Mouse (Mus musculus): Measurements from ENCODE around the gene Mcoln2. TPM values are rescaled to one million over a fixed set of nuclear protein-coding genes. Genes with fewer than 3 reads are reported as not detected.

Gene Mcoln2
- total RNA-seq, 2 experiments from 2014 or later, result 6.5 TPM; not detected in 1

DNA sequence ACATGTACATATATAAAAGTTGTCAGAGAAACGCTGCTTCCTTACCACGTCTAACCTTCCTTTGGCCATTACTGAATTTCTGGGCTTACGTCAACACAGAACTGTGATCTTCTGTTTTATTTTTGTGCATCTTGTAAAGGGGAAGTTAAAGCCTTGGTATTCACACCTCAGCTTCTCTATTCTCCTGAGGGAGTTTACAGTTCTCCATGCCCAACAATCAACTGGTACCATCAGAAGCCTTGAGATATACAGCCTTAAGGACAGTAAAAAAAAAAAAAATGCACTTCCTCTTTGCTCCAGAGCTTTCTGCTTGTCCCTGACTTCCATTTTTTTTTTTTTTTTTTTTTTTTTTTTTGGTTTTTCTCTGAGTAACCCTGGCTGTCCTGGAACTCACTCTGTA lies 66.9 kb downstream of the Mcoln2 start:
- ATAC-seq (replicated peaks; ENCODE audit: low FRiP score, poor library complexity, severe bottlenecking), result no peak

DNA sequence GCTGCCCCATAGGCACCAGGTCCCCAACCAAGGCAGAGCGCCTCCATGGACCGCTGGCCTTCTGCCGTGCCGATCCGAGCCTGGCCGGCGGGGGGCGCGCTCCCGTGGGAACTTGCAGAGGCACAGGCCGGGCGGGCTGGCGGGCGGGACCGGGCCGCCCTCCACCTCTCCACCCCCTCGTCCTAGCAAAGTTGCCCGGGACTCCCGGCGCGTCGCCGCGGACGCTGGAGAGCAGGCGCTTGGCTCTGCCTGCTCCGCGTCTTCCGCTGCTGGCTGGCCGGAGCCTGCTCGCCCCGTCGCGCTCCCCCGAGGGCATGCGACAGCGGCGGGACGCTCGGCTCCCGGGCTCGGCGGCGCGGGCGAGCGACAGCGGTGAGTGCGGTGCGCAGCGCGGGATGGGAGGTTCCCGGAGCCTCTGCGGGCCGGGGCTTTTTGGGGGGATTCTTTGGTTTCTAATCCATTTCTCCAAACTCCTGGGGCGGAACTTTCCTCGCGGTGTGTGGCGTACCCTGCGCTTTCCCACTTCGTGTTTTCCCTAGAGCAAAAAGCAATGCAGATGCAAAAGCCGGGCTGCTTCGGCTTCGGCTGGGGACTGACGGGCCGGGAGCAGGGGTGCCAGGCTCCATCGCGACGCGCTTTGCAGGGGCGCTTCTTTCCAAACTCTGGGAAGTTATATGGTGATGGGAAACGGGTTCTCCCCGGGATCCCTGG lies 71.3 kb downstream of the Mcoln2 start, which contains the start of gene Lpar3:
Gene Lpar3 (plus strand): TSS at position 188 of the 711 bp plus-strand sequence.
- no peak for ATAC-seq (replicated peaks; ENCODE audit: low FRiP score, poor library complexity, severe bottlenecking)

DNA sequence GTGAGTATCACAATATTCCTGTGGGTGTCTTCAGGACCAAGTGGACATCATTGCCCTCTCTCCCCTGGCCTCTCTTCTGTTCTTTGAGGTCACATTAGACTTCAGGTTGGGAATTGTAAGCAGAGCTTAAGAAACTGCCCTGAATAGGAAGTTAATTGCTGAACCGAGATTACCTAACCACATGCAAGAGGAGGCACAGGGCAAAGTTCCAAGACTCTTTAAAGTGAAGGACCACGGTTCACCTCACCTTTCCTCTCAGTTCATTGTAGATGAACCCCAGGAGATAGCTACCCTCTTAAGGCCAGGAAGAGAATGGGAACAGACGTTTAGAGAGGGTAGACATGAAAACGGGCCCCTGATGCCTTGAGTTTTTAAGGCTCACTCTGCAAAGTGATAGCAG lies 74.6 kb downstream of the Mcoln2 start:
- no peak for ATAC-seq (replicated peaks; ENCODE audit: low FRiP score, poor library complexity, severe bottlenecking)

DNA sequence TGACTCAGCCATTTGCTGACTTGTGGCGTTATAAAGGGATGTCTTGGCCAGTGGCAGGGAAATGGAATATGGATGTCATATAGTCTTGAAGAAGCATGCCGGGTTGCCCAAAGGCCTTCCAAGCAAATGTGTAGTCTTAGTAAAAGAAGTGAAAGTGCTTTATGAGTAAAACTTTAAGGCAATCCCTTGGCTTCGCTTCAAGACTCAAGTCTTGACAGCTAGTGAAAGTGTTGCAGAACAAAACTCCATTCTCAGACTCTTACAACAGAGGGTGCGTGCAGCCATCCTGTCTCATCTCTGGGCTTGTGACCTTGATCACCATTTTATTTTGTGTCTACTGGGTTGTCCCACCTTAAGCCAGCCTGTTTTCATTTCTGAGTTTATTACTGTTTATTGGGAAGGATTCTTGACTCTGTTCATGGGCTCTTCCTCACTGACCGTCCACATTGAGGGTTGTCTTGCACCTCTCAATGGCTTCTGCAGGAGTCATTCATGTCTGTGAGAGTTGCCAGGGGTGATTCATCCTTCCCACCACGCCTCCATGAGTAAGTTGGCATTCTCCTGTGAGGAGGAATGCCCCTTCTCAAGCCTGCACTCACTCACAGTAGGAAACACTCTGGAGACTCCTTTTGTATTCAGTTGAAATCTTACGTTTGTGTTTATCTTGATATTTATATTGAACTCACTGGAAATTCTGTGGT lies 75.6 kb downstream of the Mcoln2 start:
- ATAC-seq (replicated peaks; ENCODE audit: low FRiP score, poor library complexity, severe bottlenecking), result no peak

DNA sequence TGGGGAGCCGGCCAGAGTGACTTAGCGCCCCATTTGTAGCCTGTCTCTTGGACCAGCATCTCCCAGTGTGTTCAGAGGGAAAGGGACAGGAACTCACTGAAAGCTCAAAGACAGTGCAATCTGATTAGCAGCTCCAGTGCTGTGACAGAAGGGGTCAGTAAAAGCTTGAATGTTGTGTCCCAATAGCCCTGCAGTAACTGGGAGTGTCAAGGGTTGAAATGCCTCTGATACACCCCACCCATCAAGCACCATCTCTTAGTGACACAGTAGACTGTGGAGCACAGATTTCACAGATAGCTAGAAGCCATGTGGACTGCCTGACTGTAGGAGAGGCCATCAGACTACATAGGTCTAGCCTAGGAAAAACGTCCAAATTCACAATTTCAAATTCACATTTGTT lies 77.8 kb downstream of the Mcoln2 start:
- ATAC-seq (replicated peaks; ENCODE audit: low FRiP score, poor library complexity, severe bottlenecking), result no peak

DNA sequence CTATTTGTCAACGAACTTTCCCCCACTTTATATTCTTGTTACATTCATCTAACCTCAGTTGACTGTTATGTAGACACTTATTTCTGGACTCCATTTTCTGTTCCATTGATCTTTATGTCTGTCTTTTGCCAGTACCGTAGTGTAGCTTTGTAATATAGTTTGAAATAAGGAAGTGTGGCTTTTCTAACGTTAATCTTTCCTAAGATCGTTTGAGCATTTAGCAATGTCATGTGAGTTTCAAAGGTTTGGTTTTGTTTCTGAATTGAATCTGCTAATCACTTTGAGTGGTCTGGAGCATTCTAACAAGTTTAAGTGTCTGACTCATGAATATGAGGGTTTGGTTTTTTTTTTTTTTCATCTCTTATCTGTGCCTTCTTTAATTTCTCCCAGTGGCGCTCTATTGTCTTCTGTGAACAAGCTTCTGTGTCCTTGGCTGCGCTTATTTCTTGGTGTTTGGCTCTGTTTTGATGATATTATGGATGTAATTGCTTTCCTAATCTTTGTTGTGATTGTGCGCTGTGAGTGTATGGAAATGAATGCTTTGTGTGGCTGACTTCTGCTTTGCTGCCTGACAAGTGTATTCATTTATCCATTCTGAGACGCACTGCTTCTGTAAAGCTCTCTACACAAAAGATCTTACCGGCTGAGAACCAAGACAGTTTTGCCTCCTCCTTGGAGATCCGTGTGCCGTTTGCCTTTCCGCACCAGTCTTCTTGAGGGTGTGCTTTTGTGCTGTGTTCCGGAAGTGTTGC lies 79.1 kb downstream of the Mcoln2 start:
- ATAC-seq (replicated peaks; ENCODE audit: low FRiP score, poor library complexity, severe bottlenecking), result no peak

DNA sequence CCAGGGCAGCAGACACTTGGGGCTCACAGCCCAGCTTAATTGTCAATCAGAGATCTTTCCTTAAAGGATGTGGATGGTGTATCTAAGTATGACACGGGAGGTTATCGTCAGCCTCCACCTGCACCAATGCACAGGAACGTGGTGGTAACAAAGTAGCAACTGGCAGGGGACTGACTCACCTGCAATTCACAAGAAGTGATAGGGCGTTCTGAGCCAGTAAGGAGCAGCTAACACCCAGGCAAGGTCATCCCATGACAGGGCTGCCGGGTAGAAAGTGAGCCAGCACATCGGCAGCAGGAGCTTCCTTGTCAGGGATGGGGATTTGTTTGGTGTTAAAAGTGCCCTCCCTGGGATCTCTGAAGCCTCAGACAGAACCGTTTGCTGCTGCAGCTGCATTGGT lies 83.1 kb downstream of the Mcoln2 start:
- no peak for ATAC-seq (replicated peaks; ENCODE audit: low FRiP score, poor library complexity, severe bottlenecking)

DNA sequence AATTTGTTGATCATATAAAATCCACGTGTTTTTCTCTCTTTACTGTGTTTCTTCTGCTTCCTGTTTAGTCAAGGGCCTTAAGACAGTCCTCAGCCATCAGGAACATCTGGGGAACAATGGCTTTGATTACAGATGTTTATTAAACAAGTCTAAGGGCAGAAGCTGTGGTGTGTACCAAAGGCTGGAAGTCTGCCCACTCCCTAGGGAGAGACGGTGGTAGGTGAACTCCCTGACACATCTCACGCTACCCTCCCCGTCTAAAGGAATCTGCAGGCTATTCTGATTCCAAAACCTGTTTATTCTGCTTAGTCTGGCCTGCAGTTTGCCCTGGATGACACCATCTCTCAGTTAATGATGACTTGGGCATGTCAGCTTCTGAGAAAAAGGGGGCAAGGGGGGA lies 84.1 kb downstream of the Mcoln2 start:
- ATAC-seq (replicated peaks; ENCODE audit: low FRiP score, poor library complexity, severe bottlenecking), result no peak

DNA sequence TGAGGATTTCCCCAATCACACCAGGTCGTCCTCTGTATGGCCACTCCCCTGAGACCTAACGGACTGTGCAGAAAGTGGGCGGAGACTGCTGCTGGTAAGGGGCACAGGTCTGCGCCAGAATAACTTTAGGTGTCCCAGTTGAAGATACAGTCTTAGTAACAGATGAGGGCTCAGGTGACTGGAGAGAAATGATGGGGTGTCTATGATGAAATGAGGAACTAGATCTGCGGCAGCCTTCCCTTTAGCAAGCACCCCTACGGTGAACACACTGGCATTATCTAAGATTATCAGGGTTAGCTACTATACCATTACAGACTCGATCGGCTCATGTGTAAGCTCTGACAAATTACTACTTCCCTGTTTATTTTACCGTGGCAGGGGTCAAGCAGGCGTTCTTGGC lies 84.9 kb downstream of the Mcoln2 start:
- ATAC-seq (replicated peaks; ENCODE audit: low FRiP score, poor library complexity, severe bottlenecking), result no peak

DNA sequence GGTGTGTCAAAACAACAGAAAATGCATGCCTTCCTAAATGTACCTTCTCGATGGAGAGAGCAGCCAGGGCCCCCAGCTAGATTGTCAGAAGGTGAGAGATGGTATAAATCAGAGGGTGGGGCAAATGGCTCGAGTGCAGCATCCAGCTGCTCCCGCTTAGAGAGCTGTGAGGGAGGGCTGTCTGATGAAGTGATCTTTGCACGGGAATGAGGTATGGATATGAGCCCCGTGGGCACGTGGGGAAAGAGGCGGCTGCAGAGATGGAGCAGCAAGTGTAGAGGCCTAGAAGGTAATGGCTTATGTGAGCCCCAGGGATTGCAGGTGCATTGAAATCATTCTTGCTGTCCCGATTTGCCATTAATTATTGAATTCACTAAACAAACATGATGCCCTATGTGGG lies 86.6 kb downstream of the Mcoln2 start:
- ATAC-seq (replicated peaks; ENCODE audit: low FRiP score, poor library complexity, severe bottlenecking), result no peak

DNA sequence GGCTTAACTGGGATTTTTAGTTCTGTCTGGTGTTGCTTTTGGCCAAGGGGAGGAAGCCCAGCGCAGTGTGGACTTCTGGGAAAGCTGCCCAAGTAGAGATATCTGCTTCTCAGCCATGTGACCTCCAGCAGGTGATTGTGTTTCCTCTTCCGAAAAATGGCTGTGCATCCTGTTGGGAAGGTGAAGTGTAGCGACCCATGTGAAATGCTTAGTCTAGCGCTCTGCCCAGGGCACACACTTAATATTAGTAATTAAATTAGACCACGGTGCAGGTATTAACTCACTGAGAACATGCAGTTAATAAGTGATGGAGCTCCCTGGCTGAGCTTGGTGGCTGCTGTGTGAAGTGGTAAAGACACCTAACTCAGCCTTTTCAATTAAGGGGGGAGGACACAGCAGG lies 88.0 kb downstream of the Mcoln2 start:
- ATAC-seq (replicated peaks; ENCODE audit: low FRiP score, poor library complexity, severe bottlenecking), result no peak

DNA sequence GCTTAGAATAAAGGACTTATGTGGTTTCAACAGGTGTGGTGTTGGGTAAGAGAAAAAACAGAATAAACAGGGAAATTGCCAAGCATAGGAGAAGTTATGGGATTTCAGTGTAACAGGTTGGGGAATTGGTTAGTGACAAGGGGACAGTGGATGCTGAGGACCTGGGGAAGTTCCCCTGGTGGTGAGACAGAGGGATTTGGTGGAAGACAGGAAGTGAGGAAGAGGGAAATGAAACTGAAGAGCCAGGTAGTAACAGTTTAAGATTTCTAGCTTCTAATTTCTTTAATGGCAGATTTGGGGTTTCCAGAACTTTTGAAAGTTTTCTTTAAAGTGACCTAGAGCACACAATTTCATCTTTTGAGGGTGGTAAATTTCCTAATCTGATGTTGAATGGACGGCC lies 95.0 kb downstream of the Mcoln2 start:
- no peak for ATAC-seq (replicated peaks; ENCODE audit: low FRiP score, poor library complexity, severe bottlenecking)

Other genes starting within 250 kb of the Mcoln2 start
- gene Bcl10, start 227.0 kb upstream of the Mcoln2 start, total RNA-seq (2015; ENCODE audit: low replicate concordance), result 13.4 and 31.7 TPM in 2 replicates
- gene Bcl10, start 227.0 kb upstream of the Mcoln2 start, total RNA-seq (2017; ENCODE audit: low replicate concordance), result 9.5 and 26.3 TPM in 2 replicates
- gene 2410004B18Rik, start 211.8 kb upstream of the Mcoln2 start, total RNA-seq (2015; ENCODE audit: low replicate concordance), result 27.0 and 27.7 TPM in 2 replicates
- 11.3 and 14.4 TPM in 2 replicates for gene 2410004B18Rik, start 211.8 kb upstream of the Mcoln2 start, total RNA-seq (2017; ENCODE audit: low replicate concordance)
- not detected in 2 replicates for gene Syde2, start 162.0 kb upstream of the Mcoln2 start, total RNA-seq (2015; ENCODE audit: low replicate concordance)
- gene Syde2, start 162.0 kb upstream of the Mcoln2 start, total RNA-seq (2017; ENCODE audit: low replicate concordance), result 0.39 TPM in 1 of 2 replicates, not detected in the other
- not detected in 2 replicates for gene Wdr63, start 41.7 kb upstream of the Mcoln2 start, total RNA-seq (2015; ENCODE audit: low replicate concordance)
- gene Wdr63, start 41.7 kb upstream of the Mcoln2 start, total RNA-seq (2017; ENCODE audit: low replicate concordance), result not detected in 2 replicates
- gene Mcoln3, start 32.4 kb upstream of the Mcoln2 start, total RNA-seq (2015; ENCODE audit: low replicate concordance), result not detected in 2 replicates
- not detected in 2 replicates for gene Mcoln3, start 32.4 kb upstream of the Mcoln2 start, total RNA-seq (2017; ENCODE audit: low replicate concordance)
- gene Lpar3, start 71.1 kb downstream of the Mcoln2 start, total RNA-seq (2015; ENCODE audit: low replicate concordance), result not detected in 2 replicates
- not detected in 2 replicates for gene Lpar3, start 71.1 kb downstream of the Mcoln2 start, total RNA-seq (2017; ENCODE audit: low replicate concordance)

Data from erythroid progenitor cell, adult 5-6 weeks (primary cell).